Mouse (Mus musculus): ENCODE results near the gene Lrp11. TPM values are rescaled to one million over a fixed set of nuclear protein-coding genes. Genes with fewer than 3 reads are reported as not detected.
A peak's percentile ranks its signal among the peaks of the same experiment; 100 is the strongest.

Gene Lrp11
- polyA plus RNA-seq, 1 experiment: 51.2 TPM

DNA sequence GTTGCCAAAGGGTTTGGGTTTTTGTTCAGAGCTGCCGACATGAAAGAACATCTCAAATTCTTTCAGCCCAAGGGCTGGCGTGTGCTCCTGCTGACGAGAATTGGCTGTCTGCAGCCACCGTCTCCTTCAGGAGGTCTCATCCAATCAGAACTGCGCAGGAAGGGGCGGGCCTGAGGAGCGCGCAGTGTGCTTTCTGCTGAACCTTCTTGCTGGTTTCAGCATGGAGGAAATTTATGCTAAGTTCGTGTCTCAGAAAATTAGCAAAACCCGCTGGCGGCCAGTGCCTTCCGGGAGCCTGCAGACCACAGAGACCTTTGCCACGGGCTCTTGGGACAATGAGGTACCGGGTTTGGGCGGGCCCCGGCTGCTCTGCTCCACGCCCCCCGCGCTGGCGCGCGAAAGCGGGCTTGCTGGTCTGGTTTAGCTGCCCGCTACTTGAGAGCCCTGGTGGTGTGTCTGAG is 77.8 kb downstream of the Lrp11 start, which contains the start of gene Nup43:
TSS of gene Nup43 (plus strand) at position 162 of the 461 bp plus-strand sequence.
- TF ChIP-seq POLR2A (IDR thresholded peaks at IDR 0.05; ENCODE audit: borderline replicate concordance, extremely low read depth, insufficient read depth, insufficient read length, poor library complexity, severe bottlenecking) (no peak), CTCF (IDR thresholded peaks at IDR 0.05; ENCODE audit: borderline replicate concordance, extremely low read depth, insufficient read depth, insufficient read length) (no peak)
- peak; percentile 98 for DNase-seq (ENCODE audit: low read depth)

DNA sequence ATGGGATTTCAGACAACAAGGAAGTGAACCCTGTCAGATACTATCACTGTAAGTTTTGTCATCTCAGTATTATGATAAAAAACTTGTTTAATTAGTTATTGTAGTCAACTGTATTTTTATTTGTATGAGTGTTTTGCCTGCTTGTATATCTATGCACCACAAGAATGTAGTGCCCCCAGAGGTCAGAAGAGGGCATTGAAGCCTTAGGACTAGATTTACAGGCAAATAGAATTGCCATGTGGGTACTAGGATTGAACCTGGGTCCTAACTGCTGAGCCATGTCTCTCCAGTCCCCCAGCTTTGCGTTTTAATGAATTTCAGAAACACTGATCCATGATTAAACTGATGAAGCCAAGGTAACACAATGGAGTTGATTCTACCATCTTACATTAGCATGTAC is 84.1 kb downstream of the Lrp11 start:
- TF ChIP-seq POLR2A (IDR thresholded peaks at IDR 0.05; ENCODE audit: borderline replicate concordance, extremely low read depth, insufficient read depth, insufficient read length, poor library complexity, severe bottlenecking) (no peak), CTCF (IDR thresholded peaks at IDR 0.05; ENCODE audit: borderline replicate concordance, extremely low read depth, insufficient read depth, insufficient read length) (peak; percentile 38; the same call in 1 of the 2 replicates)
- peak; percentile 58 for DNase-seq (ENCODE audit: low read depth)

Other genes with a start within 250 kb of the Lrp11 start
- gene Ulbp1, start 116.2 kb upstream of the Lrp11 start, polyA plus RNA-seq (2012; rRNA removed): 0.81 and 1.2 TPM in 2 replicates
- gene Nup43, start 77.7 kb downstream of the Lrp11 start, polyA plus RNA-seq (2012; rRNA removed): 25.2 and 35.0 TPM in 2 replicates
- 76.2 and 79.2 TPM in 2 replicates for gene Pcmt1, start 91.3 kb downstream of the Lrp11 start, polyA plus RNA-seq (2012; rRNA removed)
- 26.6 and 32.1 TPM in 2 replicates for gene Lats1, start 91.4 kb downstream of the Lrp11 start, polyA plus RNA-seq (2012; rRNA removed)
- 13.6 and 17.5 TPM in 2 replicates for gene Katna1, start 136.2 kb downstream of the Lrp11 start, polyA plus RNA-seq (2012; rRNA removed)
- 24.4 and 26.4 TPM in 2 replicates for gene Ginm1, start 203.0 kb downstream of the Lrp11 start, polyA plus RNA-seq (2012; rRNA removed)
- gene Ppil4, start 203.1 kb downstream of the Lrp11 start, polyA plus RNA-seq (2012; rRNA removed): 17.4 and 26.0 TPM in 2 replicates
- 0.11 and 0.15 TPM in 2 replicates for gene Zc3h12d, start 242.7 kb downstream of the Lrp11 start, polyA plus RNA-seq (2012; rRNA removed)

Measured in brain, embryonic 14.5 days (tissue).